Comparison of ENCODE assay signal across 25 mouse cellular contexts in the genomic region with DNA sequence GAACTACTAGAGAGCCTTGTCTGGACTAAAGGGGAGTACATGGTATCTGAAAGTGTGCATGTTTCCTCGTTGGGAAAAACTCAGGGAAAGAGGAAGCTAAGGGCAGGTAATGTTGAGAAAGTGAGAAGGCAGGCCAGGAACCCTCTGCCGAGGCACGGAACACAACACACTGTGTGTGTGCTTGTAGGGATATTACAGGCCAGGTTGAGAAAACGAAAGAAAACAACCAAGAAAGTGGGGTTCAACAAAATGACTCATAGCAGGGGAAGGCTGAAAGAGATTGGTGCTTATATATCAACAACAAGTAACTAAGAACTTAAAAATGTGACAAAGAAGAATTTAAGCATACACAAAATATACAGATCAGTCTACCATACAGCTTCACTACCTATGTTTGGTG.
DNase-seq lines count a peak whose midpoint lies in the region; ATAC-seq and TF ChIP-seq lines count a peak whose summit lies in the region.
"Had no signal": no experiment of that assay in that cellular context is flagged by ENCODE, and none has a peak within 500 bp of the region (broad histone marks: within the 10 kb centered on the region; RNA-seq: fewer than 3 reads in every experiment).

No protein-coding gene starts in this region.

- WGBS in heart, adult 2 months: 72% methylated on average over 4 of the region's 4 CpGs

- H3K36me3 ChIP-seq in megakaryocyte, embryonic 14.5 days (replicated peaks; ENCODE audit: low read length): peaks cover 56% of the 10 kb centered on the region
- H3K36me3 ChIP-seq in heart, adult 2 months (ENCODE audit: control insufficient read depth, insufficient read depth, low read length): peaks cover 2% of the 10 kb centered on the region; the same call in 1 of the 2 replicates
- H3K36me3 ChIP-seq: heart, embryonic 10.5 days; hindbrain, embryonic 15.5 days; limb, embryonic 12.5 days; neural tube, embryonic 12.5 days had no signal

- H3K4me3 ChIP-seq in megakaryocyte, embryonic 14.5 days (replicated peaks): peak overlapping the region; percentile 89
- no peak overlapping the region for H3K4me3 ChIP-seq in heart, adult 2 months
- H3K4me3 ChIP-seq: heart, embryonic 10.5 days; hindbrain, embryonic 15.5 days; limb, embryonic 12.5 days; neural tube, embryonic 12.5 days had no signal

- no peak overlapping the region for H3K27ac ChIP-seq in heart, adult 2 months
- H3K27ac ChIP-seq: heart, embryonic 10.5 days; hindbrain, embryonic 15.5 days; limb, embryonic 12.5 days; neural tube, embryonic 12.5 days had no signal

- no peaks in the 10 kb centered on the region for H3K27me3 ChIP-seq in megakaryocyte, embryonic 14.5 days (replicated peaks)
- H3K27me3 ChIP-seq in heart, adult 2 months (ENCODE audit: control insufficient read depth, insufficient read depth, low read length): no peaks in the 10 kb centered on the region
- H3K27me3 ChIP-seq: hindbrain, embryonic 15.5 days; limb, embryonic 12.5 days; neural tube, embryonic 12.5 days had no signal

- TF ChIP-seq CTCF in heart, adult 2 months (IDR thresholded peaks at IDR 0.05): no peak

- H3K4me1 ChIP-seq in megakaryocyte, embryonic 14.5 days: peaks cover 97% of the 10 kb centered on the region
- no peaks in the 10 kb centered on the region for H3K4me1 ChIP-seq in heart, adult 2 months (ENCODE audit: control insufficient read depth, insufficient read depth, low read length)
- H3K4me1 ChIP-seq: hindbrain, embryonic 15.5 days; neural tube, embryonic 12.5 days had no signal

- H3K79me2 ChIP-seq in heart, adult 2 months (replicated peaks; ENCODE audit: control insufficient read depth, insufficient read depth, low read length): no peaks in the 10 kb centered on the region

- intact Hi-C loops in heart, adult 2 months (cut with DNase I): no loop called here

- peak; percentile 10; the same call in 1 of the 2 replicates for ATAC-seq in granulocyte monocyte progenitor cell, adult 5-6 weeks (replicated peaks; ENCODE audit: poor library complexity, severe bottlenecking)
- ATAC-seq: forebrain, embryonic 14.5 days; intestine, embryonic 16.5 days had no signal

- H3K9me3 ChIP-seq in megakaryocyte, embryonic 14.5 days: no peaks in the 10 kb centered on the region
- H3K9me3 ChIP-seq: heart, embryonic 10.5 days; hindbrain, embryonic 15.5 days; limb, embryonic 12.5 days; neural tube, embryonic 12.5 days had no signal

- TF ChIP-seq EP300 in heart, adult 2 months (IDR thresholded peaks at IDR 0.05; ENCODE audit: insufficient read depth, low read depth, low read length): no peak

- H3K9ac ChIP-seq in heart, adult 2 months (ENCODE audit: low read depth, low read length): no peak overlapping the region
- H3K9ac ChIP-seq: hindbrain, embryonic 15.5 days; limb, embryonic 12.5 days; neural tube, embryonic 12.5 days had no signal

- TF ChIP-seq POLR2A in heart, adult 2 months (IDR thresholded peaks at IDR 0.05; ENCODE audit: insufficient read depth, low read depth, low read length): no peak

- DNase-seq in heart, adult 11 months: peak; percentile 49
- no peak for DNase-seq in heart, adult 18-20 months
- DNase-seq in CD4-positive, CD25-positive, alpha-beta regulatory T cell, adult 2 months (ENCODE audit: low read depth, low spot score): peak; percentile 37
- no peak for DNase-seq in ovary, postnatal 10 days (ENCODE audit: low spot score)
- DNase-seq in heart, adult 2 months: no peak
- DNase-seq: adrenal gland, postnatal 14 days; cerebellum, adult 8-10 months; gastrocnemius, postnatal 14 days; heart, postnatal 4 days; kidney, adult 9 months; kidney, postnatal 14 days; layer of hippocampus, postnatal 36 days; lung, adult 18-20 months; lung, postnatal 10 days; midbrain, embryonic 14.5 days; right cerebral cortex, postnatal 4 days; thymus, adult 2 months had no signal

Comparison
In these comparisons a context has a peak if more than half of its experiments do, and no peak if none do; other contexts are left out.
1. DNase-seq: peak in heart, adult 11 months (single experiment) and CD4-positive, CD25-positive, alpha-beta regulatory T cell, adult 2 months (single experiment); none in heart, adult 18-20 months (0 of 2), ovary, postnatal 10 days (single experiment) and heart, adult 2 months (0 of 2).